Comparison of ENCODE assay signal across 9 mouse cellular contexts in the genomic region with DNA sequence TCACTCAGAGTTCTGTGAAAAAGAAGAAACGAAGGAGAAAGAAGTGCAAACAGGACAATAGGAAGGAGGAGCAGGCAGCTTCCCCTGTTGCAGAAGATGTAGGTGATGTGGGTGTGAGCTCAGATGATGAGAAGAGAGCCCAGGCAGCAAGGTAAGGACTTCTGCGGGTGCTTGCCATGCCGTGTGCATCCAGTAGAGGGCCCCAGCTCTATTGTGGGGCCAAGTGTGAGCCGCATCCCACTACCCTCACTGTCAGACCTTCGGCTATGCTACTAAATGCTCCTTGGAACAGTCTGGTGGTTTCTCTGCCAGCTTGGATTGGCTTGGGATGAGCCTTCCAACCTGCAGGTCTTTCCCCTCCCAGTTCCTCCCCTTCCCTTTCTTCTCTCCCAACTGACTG. TPM values are rescaled to one million over a fixed set of nuclear protein-coding genes. Genes with fewer than 3 reads are reported as not detected.
DNase-seq lines count a peak whose midpoint lies in the region; ATAC-seq lines count a peak whose summit lies in the region.
"Had no signal": no experiment of that assay in that cellular context is flagged by ENCODE, and none has a peak within 500 bp of the region (broad histone marks: within the 10 kb centered on the region; RNA-seq: fewer than 3 reads in every experiment).

No protein-coding gene starts in this region.

- H3K4me2 ChIP-seq in kidney, embryonic 16.5 days (replicated peaks; ENCODE audit: low read depth, low read length) = no peak overlapping the region

- intact Hi-C loops in left cerebral cortex, postnatal 10 days (cut with DNase I) = no loop called here

- H3K4me3 ChIP-seq in kidney, embryonic 16.5 days (ENCODE audit: low read length) = no peak overlapping the region
- H3K4me3 ChIP-seq: erythroblast, embryonic 14.5 days had no signal

- peaks cover 3% of the 10 kb centered on the region; the same call in 1 of the 2 replicates for H3K4me1 ChIP-seq in kidney, embryonic 16.5 days (ENCODE audit: insufficient read depth, low read length)

- H3K9me3 ChIP-seq in kidney, embryonic 16.5 days (ENCODE audit: low read length) = no peaks in the 10 kb centered on the region

- no peak overlapping the region for H3K9ac ChIP-seq in kidney, embryonic 16.5 days (replicated peaks; ENCODE audit: low read length)

- WGBS in kidney, embryonic 16.5 days = 37% methylated on average over 5 of the region's 5 CpGs

- DNase-seq in kidney, postnatal 4 days = peak; percentile 57 to 61
- DNase-seq in ES-CJ7 (ENCODE audit: low read depth, low spot score) = peak; percentile 53
- peak; percentile 26 to 30 for DNase-seq in adrenal gland, postnatal 36 days
- DNase-seq in retina, embryonic 14.5 days (ENCODE audit: low spot score) = peak; percentile 51
- no peak for DNase-seq in frontal cortex, postnatal 14 days (ENCODE audit: low spot score in 2 of 2)
- DNase-seq in left cerebral cortex, postnatal 10 days (ENCODE audit: extremely low spot score in 1 of 2, low spot score in 2 of 2) = no peak

- H3K36me3 ChIP-seq in kidney, embryonic 16.5 days (ENCODE audit: insufficient read depth, low read length) = peaks cover 11% of the 10 kb centered on the region

- no peak for ATAC-seq in kidney, embryonic 16.5 days (ENCODE audit: low FRiP score, low TSS enrichment)
- peak; percentile 42 to 53; a peak in 3 of 4 replicates for ATAC-seq in hematopoietic stem cell, adult 5-6 weeks (replicated peaks in 1 of 2; ENCODE audit: insufficient read depth in 1 of 2, low FRiP score in 2 of 2, low TSS enrichment in 1 of 2, low read depth in 1 of 2, poor library complexity in 2 of 2, severe bottlenecking in 2 of 2)

- H3K27ac ChIP-seq in kidney, embryonic 16.5 days (ENCODE audit: low read length) = no peak overlapping the region

- no peaks in the 10 kb centered on the region for H3K27me3 ChIP-seq in kidney, embryonic 16.5 days (ENCODE audit: insufficient read depth, low read length)

RNA-seq across cellular contexts. Expression of gene Lpin2, which starts 42.7 kb away (rescaled TPM):
- polyA plus RNA-seq in kidney, embryonic 16.5 days (2015; fragmentation: Nextera tagmentation; extraction: Ambion mirVana) = 65.8 and 78.4 TPM in 2 replicates
- total RNA-seq in adrenal gland, postnatal 36 days (2021) = 10 to 100 TPM; 38.1 to 39.7 TPM
- 54.8 and 72.9 TPM in 2 replicates for total RNA-seq in hematopoietic stem cell, adult 5-6 weeks (2017)
- total RNA-seq in left cerebral cortex, postnatal 10 days (2021) = 10 to 100 TPM; 78.8 to 85.9 TPM

Comparison
In these comparisons a context has a peak if more than half of its experiments do, and no peak if none do; other contexts are left out.
1. DNase-seq: peak in kidney, postnatal 4 days (2 of 2), ES-CJ7 (single experiment), adrenal gland, postnatal 36 days (2 of 2) and retina, embryonic 14.5 days (single experiment); none in frontal cortex, postnatal 14 days (0 of 2) and left cerebral cortex, postnatal 10 days (0 of 2).